Mouse (Mus musculus): ENCODE data around the gene Tspan32.

Tspan32 gene

DNA sequence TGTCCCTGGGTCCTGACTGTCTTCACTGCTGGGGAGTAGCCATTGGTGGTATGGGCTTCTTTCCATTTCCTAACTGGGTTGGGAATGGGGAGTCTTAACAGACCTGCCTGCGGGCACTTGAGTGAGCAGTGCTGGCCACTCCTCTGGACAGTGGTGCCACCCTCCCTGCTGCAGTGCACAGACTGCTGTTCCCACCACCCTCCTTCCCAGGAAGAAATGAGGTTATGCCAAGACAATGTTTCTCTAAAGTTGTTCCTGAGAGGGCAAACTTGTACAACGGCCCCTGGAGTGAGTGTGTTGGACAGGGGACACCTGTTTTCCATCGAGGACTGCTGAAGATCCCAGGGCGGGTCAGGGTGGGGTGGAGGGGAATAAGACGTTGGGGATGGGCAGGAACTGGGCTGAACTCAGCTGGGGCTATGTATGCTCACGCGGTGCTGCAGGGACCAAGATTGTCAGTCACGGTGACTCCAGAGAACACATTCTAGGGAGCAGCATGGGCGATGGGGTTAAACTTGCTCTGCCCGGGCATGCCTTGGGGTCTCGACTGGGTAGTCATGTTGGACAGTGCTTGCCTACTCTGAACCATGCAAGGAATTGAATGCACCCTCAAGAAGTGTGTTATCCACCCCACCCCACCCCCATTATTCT lies 49.2 kb downstream of the Tspan32 start:
- no peak for DNase-seq (ENCODE audit: low read depth, low spot score)

DNA sequence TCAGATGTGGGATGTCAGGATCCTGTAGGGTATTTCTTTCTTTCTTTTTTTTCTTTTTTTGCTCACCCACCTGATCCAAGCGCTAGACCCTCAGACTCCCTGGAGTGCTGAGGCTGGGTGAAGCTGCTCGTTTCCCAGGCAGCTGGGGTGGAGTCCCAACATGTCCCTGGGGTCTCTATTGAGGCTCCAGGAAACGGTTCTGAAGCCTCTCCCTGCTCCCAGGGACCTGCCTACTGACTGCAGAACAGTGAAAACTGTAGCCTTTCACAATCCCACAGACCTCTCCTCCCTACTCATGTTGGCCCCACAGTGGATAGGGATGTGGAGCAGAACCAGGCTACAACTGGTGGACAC lies 49.7 kb downstream of the Tspan32 start:
- DNase-seq (ENCODE audit: low read depth, low spot score) = no peak

DNA sequence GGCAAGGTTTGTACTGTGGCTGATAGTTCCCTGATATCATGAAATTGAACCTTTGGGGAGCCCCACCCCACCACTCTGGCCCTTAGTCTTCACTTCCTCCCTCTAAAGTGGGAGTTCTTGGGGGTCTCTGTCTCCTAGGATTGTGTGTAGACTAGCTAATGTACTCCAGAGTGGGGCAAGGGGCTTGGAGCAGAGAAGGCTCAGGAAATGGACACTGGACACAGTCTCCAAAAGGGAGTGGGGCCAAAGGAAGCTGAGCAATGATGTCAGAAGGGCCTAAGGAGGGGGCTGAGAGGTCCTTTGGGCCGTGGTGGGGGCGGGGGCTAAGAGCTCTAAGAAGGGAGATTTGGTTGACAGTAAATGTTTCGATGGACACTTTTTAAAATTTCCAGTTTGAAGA lies 50.2 kb downstream of the Tspan32 start:
- DNase-seq (ENCODE audit: low read depth, low spot score) = no peak

DNA sequence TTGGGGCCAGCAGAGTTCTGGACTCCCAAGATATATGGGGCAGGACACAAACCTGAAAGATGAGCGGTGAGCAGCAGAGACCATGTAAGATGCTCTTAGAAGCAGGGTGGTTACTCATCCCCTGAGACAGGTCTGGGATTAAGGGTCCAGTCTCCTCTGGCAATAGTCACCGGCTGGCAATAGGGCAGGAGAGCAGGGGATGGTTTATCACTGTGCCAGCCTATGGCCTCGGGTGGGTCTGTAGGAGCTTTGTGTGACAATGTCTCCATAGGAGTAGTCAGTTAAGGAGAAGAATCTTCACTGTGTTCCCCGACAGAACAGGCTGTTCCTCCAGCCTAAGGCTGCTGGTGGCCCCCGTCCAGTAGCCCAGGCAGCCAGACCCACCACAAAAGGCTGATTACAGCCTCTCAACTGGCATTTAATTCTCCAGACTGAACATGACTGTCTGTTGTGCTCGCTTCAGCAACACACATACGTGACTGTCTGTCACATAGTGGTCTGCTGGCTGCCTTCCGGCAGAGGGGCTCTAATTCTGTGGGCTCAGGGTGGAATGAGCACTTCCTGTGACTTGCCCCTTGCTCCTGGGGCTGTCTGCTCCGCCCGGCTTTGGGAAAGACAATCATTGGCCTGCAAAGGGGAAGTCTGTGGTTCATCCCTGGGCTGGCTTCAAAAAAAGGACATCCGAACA lies 50.8 kb downstream of the Tspan32 start:
- no peak for DNase-seq (ENCODE audit: low read depth, low spot score)

DNA sequence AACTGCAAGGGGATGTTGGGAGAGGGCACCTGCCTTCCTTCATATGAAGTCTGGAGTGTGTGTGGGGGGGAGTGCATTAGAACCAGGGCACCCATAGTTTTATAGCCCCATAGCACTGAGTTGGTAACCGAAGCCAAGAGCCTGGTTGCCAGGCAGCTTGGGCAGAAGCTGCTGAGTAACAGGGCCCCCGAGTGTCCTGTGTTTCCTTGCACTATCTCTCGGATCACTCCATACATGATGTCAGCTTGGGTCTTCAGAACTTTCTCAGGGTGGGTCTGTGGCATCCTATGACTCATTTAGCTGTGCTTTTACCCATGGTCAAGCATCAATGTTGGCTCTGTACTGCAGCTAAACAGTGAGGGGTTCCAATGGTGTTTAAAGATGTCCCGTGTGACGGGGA lies 52.2 kb downstream of the Tspan32 start:
- no peak for DNase-seq (ENCODE audit: low read depth, low spot score)

DNA sequence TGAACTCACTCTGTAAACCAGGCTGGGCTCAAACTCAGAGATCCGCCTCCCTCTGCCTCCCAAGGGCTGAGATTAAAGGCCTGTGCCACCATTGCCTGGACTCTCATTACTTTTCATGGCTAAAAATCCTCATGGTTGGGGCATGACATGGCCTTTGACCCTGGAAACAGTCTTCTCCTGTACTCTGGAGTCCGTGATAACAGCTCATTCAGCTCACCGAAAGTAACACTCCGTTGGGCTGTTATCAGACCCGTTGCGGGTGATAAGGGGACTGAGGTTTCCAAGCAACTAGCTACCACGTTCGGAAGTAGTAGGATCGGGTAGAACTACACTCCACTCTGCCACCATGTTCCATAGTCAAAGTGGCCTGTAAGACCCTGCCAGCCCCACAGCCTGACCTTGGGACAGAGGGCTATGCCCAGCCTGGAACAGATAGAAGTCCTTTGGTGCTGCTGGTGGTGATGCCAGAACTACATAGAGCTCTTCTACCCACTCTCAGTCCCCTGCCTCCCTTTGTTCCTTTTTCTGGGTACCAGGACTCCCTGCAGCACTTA lies 52.9 kb downstream of the Tspan32 start:
- DNase-seq (ENCODE audit: low read depth, low spot score) = no peak

DNA sequence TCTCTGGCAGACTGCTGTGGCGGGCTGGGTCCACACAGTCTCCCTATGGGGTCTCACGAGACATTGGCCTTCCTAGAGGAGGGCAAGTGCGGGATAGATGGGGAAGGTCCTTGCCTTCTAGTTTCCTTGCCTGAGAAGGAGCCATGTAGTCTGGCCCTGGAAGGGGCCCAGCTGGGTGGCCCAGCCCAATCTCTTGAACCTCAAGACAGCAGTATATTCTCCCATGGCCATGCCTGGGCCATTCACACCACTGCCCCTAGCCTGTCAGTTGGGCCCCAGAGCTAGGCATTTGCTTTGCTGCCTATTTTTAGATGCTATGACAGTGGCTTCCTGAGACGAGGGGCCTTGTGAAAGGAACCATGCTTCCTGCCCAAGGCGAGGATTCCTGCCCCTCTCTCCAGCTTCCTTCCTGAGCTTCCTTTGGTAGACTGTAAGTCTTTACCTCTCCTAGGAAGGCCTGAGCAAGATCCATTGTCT lies 53.4 kb downstream of the Tspan32 start:
- DNase-seq (ENCODE audit: low read depth, low spot score) = no peak

DNA sequence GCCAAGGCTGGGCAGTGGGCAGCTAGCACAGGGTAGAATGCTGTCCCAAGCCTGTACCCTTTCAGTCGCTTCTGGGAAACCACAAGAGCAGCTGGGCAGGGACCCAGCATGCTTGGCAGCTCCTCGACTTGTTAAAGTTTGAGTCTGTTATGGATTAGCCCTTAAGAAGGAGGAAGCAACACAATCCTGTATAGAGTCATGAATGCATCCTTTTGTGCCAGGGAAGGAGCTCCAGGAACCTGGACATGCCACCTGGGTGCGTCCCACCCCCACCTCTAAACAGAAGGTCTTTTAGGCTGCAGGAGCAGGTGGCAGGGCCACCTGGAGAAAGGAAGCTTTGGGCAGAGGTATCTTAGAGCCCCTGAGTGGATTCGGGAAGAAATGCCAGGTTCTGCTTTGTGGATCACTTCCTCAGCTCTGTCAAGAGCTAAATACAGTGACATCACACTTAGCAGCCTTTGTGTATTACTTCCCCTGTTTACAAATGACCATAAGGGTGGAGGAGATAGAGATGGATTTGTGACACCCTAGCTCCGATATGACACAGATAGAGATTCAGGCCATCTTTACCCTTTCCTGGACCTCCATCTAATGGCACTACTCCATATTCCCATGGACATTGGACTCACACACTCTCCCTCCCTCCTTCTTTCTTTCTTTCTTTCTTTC lies 54.5 kb downstream of the Tspan32 start:
- no peak for DNase-seq (ENCODE audit: low read depth, low spot score)

DNA sequence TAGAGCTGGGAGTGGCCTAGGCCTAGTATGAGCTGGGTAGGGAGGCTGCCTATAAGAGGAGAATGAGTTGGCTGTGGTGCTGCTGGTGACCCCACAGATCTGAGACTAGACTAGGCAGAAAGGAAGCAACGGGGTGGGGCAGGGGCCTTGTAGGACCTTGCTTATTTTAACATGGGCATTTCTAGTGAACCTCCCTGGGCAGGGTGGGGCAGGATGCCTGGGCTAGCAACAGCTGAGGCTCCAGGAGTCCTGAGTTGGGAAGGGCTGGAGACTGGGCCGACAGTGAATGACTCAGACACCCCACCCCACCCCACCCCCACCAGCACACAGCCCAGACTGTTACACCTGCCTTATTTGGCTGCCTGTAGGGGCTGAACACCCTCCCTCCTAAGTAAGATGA lies 57.9 kb downstream of the Tspan32 start:
- DNase-seq (ENCODE audit: low read depth, low spot score) = no peak

DNA sequence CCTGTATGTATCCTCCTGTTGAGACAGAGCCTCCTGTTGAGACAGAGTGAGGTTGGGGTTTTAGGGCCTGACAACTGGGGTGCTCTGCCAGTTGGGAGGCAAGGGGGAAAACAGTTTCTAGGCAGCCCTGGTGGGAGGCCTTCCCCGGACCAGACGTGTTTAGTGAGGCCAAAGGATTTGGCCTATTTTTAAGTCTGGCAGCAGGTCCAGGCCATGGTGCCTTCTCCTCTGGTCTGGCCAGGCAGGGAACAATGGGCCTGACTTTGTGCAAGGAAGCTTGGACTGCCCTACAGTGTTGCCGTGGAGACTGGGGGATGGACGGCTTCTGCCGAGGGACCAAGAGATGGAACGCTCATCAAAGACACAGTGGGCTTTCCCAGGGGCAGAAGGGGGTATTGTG lies 59.4 kb downstream of the Tspan32 start:
- no peak for DNase-seq (ENCODE audit: low read depth, low spot score)

DNA sequence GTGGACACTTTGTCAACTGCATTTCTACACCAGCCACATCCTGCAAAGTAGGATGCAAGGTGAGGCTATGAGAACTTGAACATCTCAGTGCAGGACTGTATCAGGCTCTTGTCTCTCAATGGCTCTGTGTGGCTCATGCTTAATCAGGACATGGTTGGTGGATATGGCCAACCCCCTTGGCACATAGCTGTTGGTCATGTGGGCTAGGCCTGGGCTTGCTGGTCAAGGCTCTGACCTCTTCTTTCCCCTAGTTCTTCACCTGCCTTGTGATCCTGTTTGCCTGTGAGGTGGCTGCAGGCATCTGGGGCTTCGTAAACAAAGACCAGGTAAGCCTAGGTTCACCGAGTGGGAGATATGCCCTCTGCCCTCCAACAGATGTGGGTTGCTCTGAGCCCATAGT lies 60.8 kb downstream of the Tspan32 start:
- no peak for DNase-seq (ENCODE audit: low read depth, low spot score)

DNA sequence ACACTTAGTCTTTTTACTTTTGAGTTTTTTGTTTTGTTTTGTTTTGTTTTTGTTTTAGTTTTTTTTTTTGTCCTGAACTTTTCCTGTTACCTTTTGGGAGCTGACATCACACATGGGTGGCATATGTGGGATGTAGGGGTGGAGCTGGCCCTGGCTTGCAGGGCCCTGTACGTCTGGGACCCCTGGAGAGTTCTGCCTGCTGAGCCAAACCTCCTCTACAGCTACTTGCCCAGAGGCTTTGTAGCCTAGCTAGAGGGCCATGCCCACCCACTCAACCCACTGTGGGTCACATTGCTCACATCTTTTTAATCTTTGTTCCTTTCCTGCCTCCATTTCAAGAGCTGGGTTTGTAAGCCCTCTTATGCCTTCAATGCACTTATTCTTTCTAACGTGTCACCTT lies 62.6 kb downstream of the Tspan32 start:
- DNase-seq (ENCODE audit: low read depth, low spot score) = no peak

DNA sequence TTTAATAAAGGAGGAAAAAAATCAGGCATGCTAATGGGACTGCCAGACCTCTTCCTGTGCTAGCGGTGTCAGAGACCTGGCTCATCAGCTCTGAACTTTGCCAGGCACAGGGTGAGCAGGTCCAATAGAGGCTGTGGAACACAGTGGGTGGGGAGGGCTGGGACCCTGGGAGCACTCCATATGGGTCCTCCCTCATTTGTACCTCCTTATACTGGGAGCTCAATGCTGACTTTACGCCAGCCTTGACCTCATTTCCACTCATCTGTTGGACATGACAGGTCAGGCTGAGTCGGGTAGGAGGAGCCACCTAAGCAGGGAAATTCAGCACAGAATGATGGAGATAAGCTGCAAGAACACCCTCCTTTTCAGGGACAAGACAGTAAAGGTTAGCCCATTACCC lies 63.1 kb downstream of the Tspan32 start:
- no peak for DNase-seq (ENCODE audit: low read depth, low spot score)

DNA sequence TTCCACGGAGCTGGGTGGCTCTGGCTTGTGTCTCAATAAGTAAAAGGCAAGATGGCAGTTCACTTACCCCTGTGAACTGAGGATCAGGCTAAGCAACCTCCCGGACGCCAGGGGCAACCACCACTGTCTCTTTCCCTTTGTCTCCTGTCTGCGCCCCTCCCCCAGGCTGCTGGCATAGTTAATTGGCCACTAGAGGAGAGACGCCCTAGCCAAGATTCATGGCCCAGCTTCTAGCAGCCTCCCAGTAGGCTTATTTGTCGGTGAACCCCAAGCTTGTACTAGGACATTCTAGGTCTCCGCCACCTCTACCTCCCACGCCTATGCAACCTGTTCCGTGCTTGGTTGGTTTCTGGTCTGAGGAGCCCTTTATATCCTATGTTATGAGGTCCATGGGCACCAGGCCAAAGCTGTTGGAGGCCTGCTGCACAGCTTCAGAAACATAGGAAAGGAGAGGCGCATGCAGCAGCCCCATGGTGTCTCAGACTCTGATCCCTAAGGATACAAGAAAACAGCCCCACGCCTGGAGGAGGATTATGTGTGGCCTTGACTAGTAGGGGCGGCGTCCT lies 63.6 kb downstream of the Tspan32 start:
- peak; percentile 50 for DNase-seq (ENCODE audit: low read depth, low spot score)

DNA sequence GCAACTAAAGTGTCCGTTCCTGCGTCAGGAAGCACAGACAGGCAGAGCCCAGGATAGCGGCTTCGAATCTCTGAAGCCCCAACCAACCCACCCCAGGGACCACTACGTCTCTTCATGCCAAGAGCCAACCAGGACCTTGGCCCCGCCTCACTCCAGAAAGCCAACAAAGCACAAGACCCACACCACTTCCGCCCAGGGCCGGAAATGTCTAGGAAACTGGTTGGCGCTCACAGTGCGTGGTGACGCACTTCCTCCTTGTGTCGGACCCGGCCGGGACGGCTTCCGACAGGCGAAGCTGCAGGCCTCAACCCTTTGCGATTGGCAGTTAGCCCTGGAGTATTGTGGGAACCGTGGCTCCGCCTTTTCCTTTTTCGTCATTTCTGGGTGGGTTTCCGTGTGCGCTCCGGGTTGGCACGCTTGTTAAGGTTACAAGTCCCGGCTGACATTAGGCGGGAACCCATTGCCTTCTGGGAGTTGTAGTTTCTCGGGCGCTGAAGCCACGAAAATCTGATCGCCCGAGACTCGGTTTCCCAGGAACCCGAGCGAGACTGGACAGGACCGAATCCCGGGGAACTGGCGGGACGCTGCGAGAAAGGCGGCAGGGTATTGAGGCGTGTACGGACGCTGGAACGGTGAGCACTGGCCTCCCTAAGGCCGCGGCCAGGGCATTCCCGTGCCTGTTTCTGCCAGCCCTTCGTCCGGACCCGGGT lies 64.2 kb downstream of the Tspan32 start, which contains the start of gene Tssc4:
Gene Tssc4 (plus strand): TSS at position 368 of the 710 bp plus-strand sequence.
- DNase-seq (ENCODE audit: low read depth, low spot score) = peak; percentile 100

Data from mesoderm, embryonic 11.5 days (tissue).